Mouse (Mus musculus): ENCODE measurements around the gene Sidt2.

Sidt2 gene

GRCm38 (mm10) chr9:45955107-45955963 is at the start of gene Sidt2:
TSS of gene Sidt2 (minus strand) at chr9:45955258.
- DNase-seq (ENCODE audit: low read depth, low spot score), result peak; percentile 90

GRCm38 (mm10) chr9:46004529-46004928 is 49.5 kb upstream of the Sidt2 start:
- DNase-seq (ENCODE audit: low read depth, low spot score), result no peak

GRCm38 (mm10) chr9:46003729-46004128 is 48.7 kb upstream of the Sidt2 start:
- DNase-seq (ENCODE audit: low read depth, low spot score), result peak; percentile 78

GRCm38 (mm10) chr9:45999009-45999408 is 44.0 kb upstream of the Sidt2 start:
- no peak for DNase-seq (ENCODE audit: low read depth, low spot score)

GRCm38 (mm10) chr9:45985229-45985567 is 30.1 kb upstream of the Sidt2 start:
- DNase-seq (ENCODE audit: low read depth, low spot score), result peak; percentile 50

GRCm38 (mm10) chr9:45984409-45985228 is 29.6 kb upstream of the Sidt2 start:
- peak; percentile 92 for DNase-seq (ENCODE audit: low read depth, low spot score)

- DNase-seq (ENCODE audit: low read depth, low spot score), result peak; percentile 19
Measured at GRCm38 (mm10) chr9:45983676-45984408, 28.8 kb upstream of the Sidt2 start.

GRCm38 (mm10) chr9:45981331-45981730 is 26.3 kb upstream of the Sidt2 start:
- DNase-seq (ENCODE audit: low read depth, low spot score), result no peak

GRCm38 (mm10) chr9:45980611-45981010 is 25.6 kb upstream of the Sidt2 start:
- no peak for DNase-seq (ENCODE audit: low read depth, low spot score)

- no peak for DNase-seq (ENCODE audit: low read depth, low spot score)
Measured at GRCm38 (mm10) chr9:45979778-45980177, 24.7 kb upstream of the Sidt2 start.

- no peak for DNase-seq (ENCODE audit: low read depth, low spot score)
Measured at GRCm38 (mm10) chr9:45976884-45977283, 21.8 kb upstream of the Sidt2 start.

- no peak for DNase-seq (ENCODE audit: low read depth, low spot score)
Measured at GRCm38 (mm10) chr9:45963577-45963976, 8.5 kb upstream of the Sidt2 start.

GRCm38 (mm10) chr9:45961855-45962254 is 6.8 kb upstream of the Sidt2 start:
- DNase-seq (ENCODE audit: low read depth, low spot score), result no peak

GRCm38 (mm10) chr9:45959661-45960060 is 4.6 kb upstream of the Sidt2 start:
- no peak for DNase-seq (ENCODE audit: low read depth, low spot score)

- no peak for DNase-seq (ENCODE audit: low read depth, low spot score)
Measured at GRCm38 (mm10) chr9:45958851-45959250, 3.8 kb upstream of the Sidt2 start.

GRCm38 (mm10) chr9:45958023-45958670 is 3.1 kb upstream of the Sidt2 start:
- DNase-seq (ENCODE audit: low read depth, low spot score), result no peak

- DNase-seq (ENCODE audit: low read depth, low spot score), result peak; percentile 47
Measured at GRCm38 (mm10) chr9:45954294-45955106, 558 bp downstream of the Sidt2 start.

GRCm38 (mm10) chr9:45953511-45954293 is 1.4 kb downstream of the Sidt2 start:
- DNase-seq (ENCODE audit: low read depth, low spot score), result no peak

GRCm38 (mm10) chr9:45952890-45953289 is 2.2 kb downstream of the Sidt2 start:
- DNase-seq (ENCODE audit: low read depth, low spot score), result no peak

- DNase-seq (ENCODE audit: low read depth, low spot score), result no peak
Measured at GRCm38 (mm10) chr9:45952057-45952456, 3.0 kb downstream of the Sidt2 start.

All from mesoderm, embryonic 11.5 days (tissue).